Mouse (Mus musculus): ENCODE measurements around the gene 5031439G07Rik.

DNA sequence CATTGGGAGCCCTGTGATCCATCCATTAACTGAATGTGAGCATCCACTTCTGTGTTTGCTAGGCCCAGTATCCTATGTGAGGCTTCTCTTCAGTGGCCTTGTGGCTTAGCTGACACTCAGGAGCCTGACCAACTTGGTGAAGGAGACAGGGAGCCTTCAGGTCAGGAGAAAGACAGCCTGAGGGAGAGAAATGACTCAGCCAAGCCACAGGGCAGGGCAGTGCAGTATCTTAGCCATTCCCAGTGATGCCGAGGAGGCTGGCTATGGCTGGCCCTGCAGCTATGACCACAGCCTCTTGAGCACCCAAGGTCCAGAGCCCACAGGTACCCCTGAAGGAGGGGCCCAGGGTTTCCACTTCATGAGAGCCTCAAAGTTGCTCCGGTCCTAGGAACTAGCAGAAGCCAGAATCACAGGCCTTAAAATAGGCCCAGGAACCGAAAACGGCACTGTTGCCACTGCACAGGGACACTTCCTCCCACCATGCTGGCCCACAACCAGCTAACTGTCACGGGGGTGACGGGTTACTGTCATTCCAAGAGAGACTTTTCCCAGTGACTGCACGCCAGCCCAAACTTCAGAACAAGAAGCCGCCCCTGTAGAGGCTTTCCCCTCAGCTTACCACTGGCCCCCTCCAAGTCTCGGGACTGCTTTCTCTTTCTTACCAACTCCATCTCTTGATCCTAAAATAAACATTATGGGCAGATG is 6.6 kb downstream of the 5031439G07Rik start:
- TF ChIP-seq POLR2A (IDR thresholded peaks at IDR 0.05; ENCODE audit: extremely low read depth, insufficient read depth, low read length) (no peak), CTCF (IDR thresholded peaks at IDR 0.05; ENCODE audit: extremely low read depth, insufficient read depth, low read length) (no peak)
